Mouse (Mus musculus): ENCODE measurements around the gene Coa5.

Gene Coa5

GRCm38 (mm10) chr1:37428911-37429310 is 992 bp downstream of the Coa5 start:
- no peak for DNase-seq

- no peak for DNase-seq
Measured at GRCm38 (mm10) chr1:37427144-37427875, 2.6 kb downstream of the Coa5 start.

GRCm38 (mm10) chr1:37419420-37419819 is 10.5 kb downstream of the Coa5 start:
- DNase-seq, result peak; percentile 19 to 24

- DNase-seq, result no peak
Measured at GRCm38 (mm10) chr1:37415394-37415793, 14.5 kb downstream of the Coa5 start.

GRCm38 (mm10) chr1:37409647-37410046 is 20.3 kb downstream of the Coa5 start:
- DNase-seq, result no peak

- DNase-seq, result no peak
Measured at GRCm38 (mm10) chr1:37408678-37409077, 21.2 kb downstream of the Coa5 start.

- DNase-seq, result no peak
Measured at GRCm38 (mm10) chr1:37408059-37408458, 21.8 kb downstream of the Coa5 start.

GRCm38 (mm10) chr1:37407228-37407627 is 22.7 kb downstream of the Coa5 start:
- no peak for DNase-seq

GRCm38 (mm10) chr1:37405137-37405536 is 24.8 kb downstream of the Coa5 start:
- no peak for DNase-seq

GRCm38 (mm10) chr1:37401687-37402086 is 28.2 kb downstream of the Coa5 start:
- DNase-seq, result peak; percentile 12 to 16

- no peak for DNase-seq
Measured at GRCm38 (mm10) chr1:37399734-37400133, 30.2 kb downstream of the Coa5 start.

- DNase-seq, result no peak
Measured at GRCm38 (mm10) chr1:37398961-37399360, 30.9 kb downstream of the Coa5 start.

GRCm38 (mm10) chr1:37396481-37396880 is 33.4 kb downstream of the Coa5 start:
- no peak for DNase-seq

- DNase-seq, result no peak
Measured at GRCm38 (mm10) chr1:37393174-37393573, 36.7 kb downstream of the Coa5 start.

GRCm38 (mm10) chr1:37386448-37386971 is 43.4 kb downstream of the Coa5 start:
- no peak for DNase-seq

- DNase-seq, result no peak
Measured at GRCm38 (mm10) chr1:37384304-37384703, 45.6 kb downstream of the Coa5 start.

- no peak for DNase-seq
Measured at GRCm38 (mm10) chr1:37380913-37381312, 49.0 kb downstream of the Coa5 start.

GRCm38 (mm10) chr1:37379536-37379935 is 50.4 kb downstream of the Coa5 start:
- DNase-seq, result no peak

- no peak for DNase-seq
Measured at GRCm38 (mm10) chr1:37378095-37378494, 51.8 kb downstream of the Coa5 start.

GRCm38 (mm10) chr1:37376751-37377150 is 53.2 kb downstream of the Coa5 start:
- no peak for DNase-seq

- no peak for DNase-seq
Measured at GRCm38 (mm10) chr1:37376177-37376576, 53.7 kb downstream of the Coa5 start.

- DNase-seq, result no peak
Measured at GRCm38 (mm10) chr1:37368768-37369385, 61.0 kb downstream of the Coa5 start.

- no peak for DNase-seq
Measured at GRCm38 (mm10) chr1:37368125-37368524, 61.8 kb downstream of the Coa5 start.
